Mouse (Mus musculus): Measurements from ENCODE around the gene Dhx29. TPM values are rescaled to one million over a fixed set of nuclear protein-coding genes. Genes with fewer than 3 reads are reported as not detected.
A peak's percentile ranks its signal among the peaks of the same experiment; 100 is the strongest.
"Not testable (repeated sequence)": the region's sequence is repeated elsewhere in the genome, so short reads cannot be mapped to it uniquely, and the experiment has no call there.

The Dhx29 gene
- polyA plus RNA-seq, 1 experiment: 5.2 TPM

GRCm38 (mm10) chr13:112998427-112999201 is 71.4 kb downstream of the Dhx29 start:
- peak overlapping the region; percentile 23 for H3K4me3 ChIP-seq (ENCODE audit: control insufficient read depth, insufficient read depth, low read length)
- H3K36me3 ChIP-seq (ENCODE audit: control insufficient read depth, insufficient read depth, low read length): no peaks in the 10 kb centered on the region
- H3K27ac ChIP-seq (ENCODE audit: control insufficient read depth, insufficient read depth, low read length): no peak overlapping the region
- DNase-seq: no peak
- TF ChIP-seq CTCF (IDR thresholded peaks at IDR 0.05; ENCODE audit: borderline replicate concordance, control insufficient read depth, extremely low read depth, insufficient read depth, low read length, poor library complexity) (no peak), POLR2A (IDR thresholded peaks at IDR 0.05; ENCODE audit: control insufficient read depth, extremely low read depth, insufficient read depth, low read length, poor library complexity) (no peak)
- WGBS: 1% methylated on average over 46 of the region's 46 CpGs
- peaks cover 5% of the 10 kb centered on the region; the same call in 1 of the 2 replicates for H3K27me3 ChIP-seq (ENCODE audit: control insufficient read depth, insufficient read depth, low read length)
- peaks cover 15% of the 10 kb centered on the region for H3K4me1 ChIP-seq (replicated peaks; ENCODE audit: control insufficient read depth, insufficient read depth, low read length)

GRCm38 (mm10) chr13:113000090-113000489 is 72.8 kb downstream of the Dhx29 start:
- no peak overlapping the region for H3K4me3 ChIP-seq (ENCODE audit: control insufficient read depth, insufficient read depth, low read length)
- no peak for DNase-seq
- no peaks in the 10 kb centered on the region; the same call in 1 of the 2 replicates for H3K27me3 ChIP-seq (ENCODE audit: control insufficient read depth, insufficient read depth, low read length)
- no peaks in the 10 kb centered on the region for H3K36me3 ChIP-seq (ENCODE audit: control insufficient read depth, insufficient read depth, low read length)
- no peak overlapping the region for H3K27ac ChIP-seq (ENCODE audit: control insufficient read depth, insufficient read depth, low read length)
- WGBS: 64% methylated on average over 3 of the region's 3 CpGs
- TF ChIP-seq POLR2A (IDR thresholded peaks at IDR 0.05; ENCODE audit: control insufficient read depth, extremely low read depth, insufficient read depth, low read length, poor library complexity) (no peak), CTCF (IDR thresholded peaks at IDR 0.05; ENCODE audit: borderline replicate concordance, control insufficient read depth, extremely low read depth, insufficient read depth, low read length, poor library complexity) (no peak)
- H3K4me1 ChIP-seq (replicated peaks; ENCODE audit: control insufficient read depth, insufficient read depth, low read length): peaks cover 9% of the 10 kb centered on the region; the same call in 1 of the 2 replicates

GRCm38 (mm10) chr13:113000576-113001318 is 73.5 kb downstream of the Dhx29 start:
- H3K36me3 ChIP-seq (ENCODE audit: control insufficient read depth, insufficient read depth, low read length): no peaks in the 10 kb centered on the region
- H3K4me3 ChIP-seq (ENCODE audit: control insufficient read depth, insufficient read depth, low read length): no peak overlapping the region
- TF ChIP-seq POLR2A (IDR thresholded peaks at IDR 0.05; ENCODE audit: control insufficient read depth, extremely low read depth, insufficient read depth, low read length, poor library complexity) (no peak), CTCF (IDR thresholded peaks at IDR 0.05; ENCODE audit: borderline replicate concordance, control insufficient read depth, extremely low read depth, insufficient read depth, low read length, poor library complexity) (no peak)
- DNase-seq: no peak
- WGBS: 52% methylated on average over 9 of the region's 9 CpGs
- no peak overlapping the region for H3K27ac ChIP-seq (ENCODE audit: control insufficient read depth, insufficient read depth, low read length)
- H3K4me1 ChIP-seq (replicated peaks; ENCODE audit: control insufficient read depth, insufficient read depth, low read length): peaks cover 9% of the 10 kb centered on the region; the same call in 1 of the 2 replicates
- H3K27me3 ChIP-seq (ENCODE audit: control insufficient read depth, insufficient read depth, low read length): no peaks in the 10 kb centered on the region; the same call in 1 of the 2 replicates

GRCm38 (mm10) chr13:113012683-113013082 is 85.4 kb downstream of the Dhx29 start:
- no peak overlapping the region for H3K27ac ChIP-seq (ENCODE audit: control insufficient read depth, insufficient read depth, low read length)
- WGBS: 80% methylated on average over 6 of the region's 6 CpGs
- no peak for DNase-seq
- H3K4me3 ChIP-seq (ENCODE audit: control insufficient read depth, insufficient read depth, low read length): no peak overlapping the region
- H3K4me1 ChIP-seq (replicated peaks; ENCODE audit: control insufficient read depth, insufficient read depth, low read length): peaks cover 6% of the 10 kb centered on the region
- H3K36me3 ChIP-seq (ENCODE audit: control insufficient read depth, insufficient read depth, low read length): no peaks in the 10 kb centered on the region
- TF ChIP-seq CTCF (IDR thresholded peaks at IDR 0.05; ENCODE audit: borderline replicate concordance, control insufficient read depth, extremely low read depth, insufficient read depth, low read length, poor library complexity) (no peak), POLR2A (IDR thresholded peaks at IDR 0.05; ENCODE audit: control insufficient read depth, extremely low read depth, insufficient read depth, low read length, poor library complexity) (no peak)
- no peaks in the 10 kb centered on the region for H3K27me3 ChIP-seq (ENCODE audit: control insufficient read depth, insufficient read depth, low read length)

- WGBS: 6% methylated on average over 20 of the region's 20 CpGs
- Histone ChIP-seq H3K27ac (ENCODE audit: control insufficient read depth, insufficient read depth, low read length) (peak overlapping the region; percentile 29; the same call in 1 of the 2 replicates), H3K4me3 (ENCODE audit: control insufficient read depth, insufficient read depth, low read length) (peak overlapping the region; percentile 43)
- DNase-seq; H3K4me1 ChIP-seq (replicated peaks; ENCODE audit: control insufficient read depth, insufficient read depth, low read length); H3K27me3 ChIP-seq (ENCODE audit: control insufficient read depth, insufficient read depth, low read length); H3K36me3 ChIP-seq (ENCODE audit: control insufficient read depth, insufficient read depth, low read length): not testable (repeated sequence)
These were observed 86.1 kb downstream of the Dhx29 start for GRCm38 (mm10) chr13:113013174-113013953.

Other genes starting within 250 kb of the Dhx29 start
- 10.4 and 13.5 TPM in 2 replicates for gene Plpp1, start 126.7 kb upstream of the Dhx29 start, polyA plus RNA-seq (2012; rRNA removed)
- gene Mtrex, start 56 bp upstream of the Dhx29 start, polyA plus RNA-seq (2012; rRNA removed): 12.6 and 14.5 TPM in 2 replicates
- gene Ccno, start 60.3 kb downstream of the Dhx29 start, polyA plus RNA-seq (2012; rRNA removed): 3.9 and 6.1 TPM in 2 replicates
- gene Mcidas, start 66.4 kb downstream of the Dhx29 start, polyA plus RNA-seq (2012; rRNA removed): 0.28 and 0.32 TPM in 2 replicates
- 0.47 and 0.48 TPM in 2 replicates for gene Cdc20b, start 107.7 kb downstream of the Dhx29 start, polyA plus RNA-seq (2012; rRNA removed)
- gene Gpx8, start 119.0 kb downstream of the Dhx29 start, polyA plus RNA-seq (2012; rRNA removed): 1.3 and 1.9 TPM in 2 replicates
- 15.8 and 19.4 TPM in 2 replicates for gene Gzma, start 173.5 kb downstream of the Dhx29 start, polyA plus RNA-seq (2012; rRNA removed)

Measured in thymus, adult 2 months (tissue).